Mouse (Mus musculus) heart, adult 9 months (tissue): ENCODE measurements at regions not wholly inside any gene's neighbourhood (a gene's known extent, or its start where the extent isn't known, plus 50 kb on each side); places are given as distances from the start of the nearest gene placed in this dataset.

Source experiments
- DNase-seq, 2 experiments: peaks; one replicate each; pipeline ENCODE4 v3.0.0; 2022; ENCODE audit warnings: low spot score in 2 of 2

DNA sequence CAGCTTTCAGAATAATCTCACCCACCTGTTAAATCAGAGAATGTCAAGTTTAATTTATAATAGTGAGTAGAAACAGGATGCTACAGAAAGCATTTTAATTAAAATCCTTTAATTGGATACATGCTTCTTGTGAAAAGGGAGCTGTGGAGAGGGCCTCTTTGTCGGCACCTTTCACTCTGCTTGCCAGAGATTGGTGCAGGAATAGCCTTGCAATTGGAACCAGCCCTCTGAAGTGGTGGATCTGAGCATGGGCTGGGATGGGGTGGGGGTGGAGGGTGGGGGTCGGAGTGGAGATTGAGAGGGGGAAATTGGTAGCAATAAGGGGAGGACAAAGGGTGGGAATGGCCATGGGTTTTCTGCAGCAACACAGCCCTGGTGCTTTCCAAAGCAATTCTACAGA is 207.2 kb downstream of the Tbx15 start:
- no peak for DNase-seq

DNA sequence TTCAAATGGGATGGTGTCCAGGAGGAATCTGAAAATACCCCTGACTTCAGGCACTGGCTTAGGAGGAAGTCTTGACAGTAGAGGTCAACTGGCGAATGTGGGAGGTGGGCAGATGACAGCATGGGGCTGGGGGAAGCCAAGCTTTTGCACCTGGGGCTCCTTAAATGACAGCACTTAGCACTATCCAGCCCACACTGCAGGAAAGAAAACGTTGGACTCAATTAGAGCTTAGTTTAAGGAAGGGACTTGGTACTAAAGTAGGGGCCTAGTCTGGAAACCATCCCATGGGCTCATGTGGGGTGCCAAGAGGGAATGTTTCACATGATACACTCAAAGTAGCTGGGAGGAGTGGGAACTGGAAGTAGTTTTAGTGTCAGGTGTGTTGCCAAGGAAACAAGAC is 207.6 kb downstream of the Tbx15 start:
- no peak for DNase-seq

DNA sequence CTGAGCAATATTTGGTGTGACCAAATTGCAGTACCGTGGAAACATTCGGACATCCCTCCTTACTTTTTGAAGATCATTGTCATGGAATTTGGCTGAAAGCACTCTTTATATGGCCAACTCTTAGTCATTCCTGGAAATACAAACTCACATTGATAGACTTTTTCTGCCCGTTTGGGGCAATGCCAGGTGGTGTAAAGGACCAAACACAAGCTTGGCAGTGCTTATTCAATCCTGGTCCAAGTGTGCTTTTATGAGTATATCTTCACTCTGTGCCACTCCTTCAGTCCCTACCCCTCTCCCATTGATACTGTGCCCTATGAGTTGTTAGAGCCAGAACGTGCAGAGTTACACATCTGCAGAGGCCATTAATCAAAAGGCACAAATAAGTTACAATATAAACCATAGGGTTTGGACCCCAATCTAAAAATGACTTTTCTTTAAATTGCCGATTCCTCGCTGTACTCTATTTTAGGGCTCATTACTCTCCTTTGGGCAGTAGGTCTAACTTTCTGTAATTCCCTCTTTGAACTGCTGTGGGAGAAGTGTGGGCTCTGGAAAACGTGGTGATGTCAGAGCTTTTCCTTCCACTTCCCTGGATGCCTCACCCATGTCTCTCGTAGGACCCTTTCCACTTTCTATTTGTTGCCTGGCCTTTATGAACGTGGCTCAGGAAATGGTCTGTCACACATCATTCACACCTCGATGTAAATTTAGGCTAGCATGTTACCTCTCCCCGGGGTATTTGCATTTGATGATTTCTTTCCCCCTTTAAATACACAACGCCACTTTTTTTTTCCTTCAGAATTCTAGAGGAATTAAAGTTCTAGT is 219.1 kb downstream of the Tbx15 start:
- no peak for DNase-seq

DNA sequence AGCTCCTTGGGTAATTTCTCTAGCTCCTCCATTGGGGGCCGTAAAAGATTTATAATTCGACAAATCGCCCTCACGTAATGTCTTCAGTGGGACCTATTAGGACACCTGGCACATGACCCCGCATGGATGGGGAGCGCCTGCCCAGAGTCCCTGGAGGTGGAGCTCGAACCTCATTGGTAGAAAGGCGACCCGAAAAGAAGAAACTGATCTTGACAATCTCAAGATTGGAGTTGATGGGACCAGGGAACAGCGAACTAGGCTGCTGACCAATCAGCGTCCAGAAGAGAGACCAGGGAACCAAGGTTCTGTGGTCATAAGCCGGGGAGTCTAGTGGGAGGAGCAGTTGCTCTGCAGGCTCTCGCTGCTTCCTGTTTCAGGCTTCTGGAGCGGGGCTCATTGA is 259.8 kb downstream of the Tbx15 start:
- no peak for DNase-seq

DNA sequence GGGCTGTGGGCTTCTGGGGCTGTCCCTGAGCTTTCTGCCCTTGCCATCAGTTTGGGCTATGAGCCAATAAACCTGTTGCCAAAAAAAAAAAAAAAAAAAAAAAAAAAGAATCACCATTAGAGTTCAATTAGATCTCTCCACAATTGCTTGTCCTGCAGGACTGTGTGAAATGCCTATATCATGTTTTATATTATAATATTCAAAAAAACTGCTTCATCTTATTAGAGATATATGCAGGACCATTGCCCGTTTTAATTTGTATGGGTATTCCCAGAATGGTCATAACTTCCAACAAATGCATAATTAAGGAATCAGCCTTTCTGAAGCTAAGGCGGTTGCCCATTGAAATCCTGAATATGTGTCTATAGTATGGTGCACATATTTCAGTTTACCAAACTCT is 264.6 kb downstream of the Tbx15 start:
- no peak for DNase-seq

DNA sequence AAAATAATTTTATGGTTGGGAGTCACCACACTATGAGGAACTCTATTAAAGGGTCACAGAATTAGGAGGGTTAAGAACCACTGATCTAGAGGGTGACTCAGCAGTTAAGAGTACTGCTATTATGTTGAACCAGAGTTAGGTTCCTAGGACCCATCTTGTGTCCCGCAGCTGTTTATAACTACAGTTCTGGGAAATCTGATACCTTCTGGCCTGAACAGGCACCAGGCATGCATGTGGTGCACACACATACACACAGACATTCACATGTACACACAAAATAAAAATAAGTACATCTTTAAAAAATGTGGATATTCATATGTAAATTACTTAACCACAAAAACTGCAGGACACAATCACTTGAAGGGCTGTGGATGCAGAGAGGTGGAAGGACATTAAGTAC is 272.1 kb downstream of the Tbx15 start:
- DNase-seq = no peak

DNA sequence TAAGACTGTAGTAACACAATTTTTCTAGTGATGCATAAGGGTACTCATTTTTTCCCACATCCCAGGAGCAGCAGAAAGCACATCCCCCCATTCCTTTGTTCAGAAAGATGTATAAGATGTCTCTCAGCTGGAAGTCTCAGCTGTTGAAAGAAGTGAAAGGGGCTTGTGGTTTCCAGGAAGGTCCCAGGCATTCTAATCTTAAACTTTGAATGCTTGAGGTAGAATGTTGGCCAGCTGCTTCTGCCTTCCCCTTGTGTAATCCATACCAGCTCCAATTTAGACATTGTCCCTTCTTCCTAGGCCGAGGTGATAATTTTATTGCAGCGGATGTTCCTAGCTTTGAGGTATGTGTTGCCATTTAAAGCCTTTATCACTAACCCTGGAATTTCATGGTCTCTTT is 272.8 kb downstream of the Tbx15 start:
- DNase-seq = no peak

DNA sequence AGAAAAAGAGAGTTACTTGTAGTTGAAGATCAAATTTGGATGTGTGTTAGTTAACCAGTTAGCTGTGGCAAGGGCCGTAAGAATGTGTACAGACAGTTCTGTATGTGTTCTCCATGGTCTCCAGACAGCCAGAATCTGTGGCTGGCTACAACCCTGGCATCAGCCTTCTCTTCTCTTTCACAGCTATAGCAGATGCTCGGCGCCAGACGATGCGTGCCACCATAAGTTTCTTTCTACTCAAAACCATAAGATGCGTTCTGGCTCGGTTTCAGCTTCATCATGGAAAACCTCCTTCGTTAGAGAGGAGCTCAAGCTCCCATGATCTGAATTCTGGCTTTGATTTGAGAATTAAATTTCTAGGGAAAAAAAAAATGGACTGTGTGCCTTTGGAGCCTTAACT is 275.6 kb downstream of the Tbx15 start:
- no peak for DNase-seq

DNA sequence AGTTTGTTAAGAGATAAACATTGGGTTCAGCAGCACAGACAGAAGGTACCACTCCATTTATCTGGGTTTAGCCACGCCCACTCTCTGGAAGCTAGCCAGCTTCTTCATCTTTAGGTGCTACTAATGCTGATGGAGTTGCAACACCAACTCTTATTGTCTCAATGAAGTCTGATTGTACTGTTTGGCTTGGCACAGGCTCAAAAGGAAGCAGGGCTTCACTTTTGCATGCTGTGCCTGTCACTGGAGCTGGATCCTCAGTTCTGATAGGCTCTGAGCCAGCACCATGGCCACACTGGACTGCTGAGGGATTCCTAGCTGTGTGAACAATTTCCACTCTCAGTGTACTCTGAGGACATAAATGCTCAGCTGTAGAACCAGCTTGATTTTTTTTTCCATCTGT is 320.7 kb downstream of the Tbx15 start:
- no peak for DNase-seq

DNA sequence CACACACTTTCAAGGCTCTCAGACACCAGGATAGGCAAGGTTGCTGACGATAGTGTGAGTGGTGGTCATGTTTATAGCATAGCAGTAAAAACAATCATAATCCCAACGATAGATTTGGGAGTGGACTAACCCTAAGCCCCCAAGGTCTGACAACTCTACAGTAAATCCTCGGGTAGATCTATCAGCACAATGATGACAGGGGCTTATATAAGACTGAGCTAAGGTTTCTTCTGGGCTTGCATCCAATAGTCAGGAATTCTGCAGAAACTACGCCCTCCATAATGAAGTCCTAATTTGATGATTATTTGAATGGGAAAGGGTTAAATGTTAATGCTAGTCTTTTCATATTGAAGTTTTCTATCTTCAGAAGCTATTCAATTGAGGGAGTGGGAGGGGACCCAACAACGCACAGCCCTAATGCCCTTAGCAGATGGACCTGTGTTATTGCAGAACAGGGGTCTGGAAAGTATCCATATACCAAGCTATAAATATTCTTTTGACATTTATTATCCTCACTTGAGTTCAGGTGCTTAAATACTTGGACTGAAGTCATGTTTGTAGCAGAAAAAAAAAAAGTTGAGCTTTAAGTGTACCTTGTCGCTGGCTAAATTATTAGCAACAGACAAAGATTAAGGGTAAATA is 311.8 kb upstream of the Spag17 start:
- no peak for DNase-seq

DNA sequence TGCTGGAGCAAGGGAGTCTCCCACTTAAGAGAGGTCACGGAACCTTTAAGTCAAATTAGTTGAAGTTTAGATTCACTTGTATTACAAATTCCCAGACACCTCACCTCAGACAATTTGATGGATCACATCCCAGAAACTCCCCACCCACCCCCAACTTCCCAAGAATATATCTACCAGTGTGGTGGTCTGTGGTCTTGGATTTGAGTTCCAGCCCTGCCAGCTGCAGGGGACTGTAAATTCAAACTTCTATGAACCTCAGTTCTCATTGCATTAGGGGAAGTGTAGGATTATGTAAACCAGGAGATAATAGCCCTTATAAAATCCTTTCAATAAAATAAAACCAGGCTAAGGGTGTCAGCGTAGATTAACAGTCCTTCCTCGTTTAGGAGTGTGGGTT is 311.2 kb upstream of the Spag17 start:
- DNase-seq = no peak

DNA sequence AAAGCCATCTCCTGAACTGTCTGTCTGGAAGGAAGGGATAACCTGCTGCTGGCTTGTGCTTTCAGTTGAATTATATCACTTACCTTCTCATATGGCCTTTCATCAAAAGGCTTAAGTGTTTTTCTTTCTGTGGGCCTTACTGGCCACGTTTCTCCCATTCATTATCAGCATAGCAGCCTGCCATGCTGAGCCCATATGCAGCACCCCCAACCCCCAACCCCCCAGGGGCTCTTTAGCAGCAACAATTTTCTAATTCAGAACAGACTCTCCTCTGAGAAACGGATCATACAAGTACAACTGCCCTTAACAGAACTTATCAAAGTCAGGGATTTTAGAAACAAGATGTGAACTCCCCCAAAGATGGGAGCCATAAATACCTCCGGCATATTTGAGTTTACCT is 282.5 kb upstream of the Spag17 start:
- DNase-seq = no peak

DNA sequence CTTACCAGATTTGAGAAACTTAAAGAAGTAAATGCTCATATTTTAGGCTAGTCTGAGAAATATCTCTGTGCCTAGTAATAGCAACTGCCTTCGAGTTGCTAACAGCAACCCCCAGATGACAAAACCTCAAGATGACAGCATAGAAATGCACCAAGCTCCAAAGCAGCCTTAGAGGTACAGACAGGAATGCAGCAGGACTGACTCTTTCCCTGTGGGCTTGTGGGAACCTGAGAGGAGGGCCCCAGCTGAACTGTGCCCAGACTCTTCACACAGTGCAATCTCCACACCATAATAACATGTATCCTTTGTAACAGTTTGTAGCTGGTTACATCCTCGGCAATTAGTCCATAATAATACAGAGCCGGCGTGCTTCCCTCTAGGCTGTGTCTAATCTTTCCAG is 252.9 kb upstream of the Spag17 start:
- no peak for DNase-seq

DNA sequence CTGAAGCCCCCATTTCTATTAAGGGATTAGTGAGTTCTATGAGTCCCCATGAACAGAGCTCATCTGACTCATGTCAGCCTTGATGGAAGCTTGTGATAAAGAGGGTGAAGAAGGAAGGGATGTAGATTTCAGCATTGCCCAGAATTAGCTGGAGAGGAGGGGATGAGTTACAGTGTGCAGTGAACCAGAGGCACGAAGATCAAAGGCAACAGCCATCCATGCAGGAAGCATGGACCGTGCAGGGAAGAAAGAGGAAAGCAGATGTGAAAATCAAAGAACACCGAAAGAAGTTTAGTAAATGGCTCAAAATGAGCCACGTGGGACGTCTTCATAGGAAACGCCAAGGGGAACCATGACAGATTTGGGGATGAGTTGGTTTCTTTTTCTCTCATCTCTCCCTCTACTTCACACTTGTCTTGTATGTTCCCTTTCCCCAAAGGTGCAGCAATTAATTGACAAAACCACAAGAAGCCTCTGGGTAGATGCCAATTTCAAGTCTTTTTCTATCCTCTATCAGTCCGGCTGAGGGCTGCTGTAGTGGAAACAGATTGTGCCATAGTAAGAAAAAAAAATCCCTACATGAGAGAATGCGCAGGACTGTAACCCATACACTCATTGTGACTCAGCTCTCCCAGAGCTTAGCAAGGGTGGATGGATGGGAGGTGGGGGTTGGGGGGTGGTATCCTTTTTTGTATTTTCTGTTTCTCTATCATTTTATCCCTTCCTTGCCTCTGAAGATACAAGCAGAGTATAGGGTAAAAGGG is 243.7 kb upstream of the Spag17 start:
- DNase-seq = no peak

DNA sequence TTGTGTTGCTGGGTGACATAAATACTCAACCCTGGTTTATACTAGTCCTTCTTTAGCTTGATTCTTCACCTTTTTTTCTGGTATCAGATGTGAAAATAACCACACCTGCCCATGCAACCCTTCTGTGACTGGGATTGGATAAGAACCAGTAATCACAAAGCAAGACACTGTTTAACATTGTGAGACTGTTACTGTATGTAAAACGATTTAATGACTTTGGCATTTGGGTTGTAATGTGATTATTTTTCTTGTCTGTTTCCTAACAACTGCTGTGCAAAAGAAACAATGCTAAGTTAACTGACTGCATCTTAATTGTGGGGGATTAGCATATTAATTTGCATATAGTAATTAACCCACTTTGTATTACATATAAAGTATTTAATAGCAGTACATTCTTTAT is 240.3 kb upstream of the Spag17 start:
- no peak for DNase-seq

DNA sequence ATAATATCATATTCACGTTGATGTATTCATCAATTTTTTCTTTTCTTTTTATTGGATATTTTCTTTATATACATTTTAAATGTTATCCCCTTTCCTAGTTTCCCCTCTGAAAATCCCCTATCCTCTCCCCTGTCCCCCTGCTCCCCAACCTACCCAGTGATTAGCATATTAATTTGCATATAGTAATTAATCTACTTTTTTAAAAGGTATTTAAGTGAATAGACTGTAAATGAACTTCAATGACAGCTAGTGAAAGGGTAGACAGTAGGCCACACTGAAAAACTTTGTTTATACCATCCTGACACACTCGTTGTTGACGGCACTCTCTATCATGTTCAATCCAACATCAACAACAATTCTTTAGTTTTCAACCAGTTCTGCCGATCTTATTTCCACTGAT is 239.9 kb upstream of the Spag17 start:
- no peak for DNase-seq

DNA sequence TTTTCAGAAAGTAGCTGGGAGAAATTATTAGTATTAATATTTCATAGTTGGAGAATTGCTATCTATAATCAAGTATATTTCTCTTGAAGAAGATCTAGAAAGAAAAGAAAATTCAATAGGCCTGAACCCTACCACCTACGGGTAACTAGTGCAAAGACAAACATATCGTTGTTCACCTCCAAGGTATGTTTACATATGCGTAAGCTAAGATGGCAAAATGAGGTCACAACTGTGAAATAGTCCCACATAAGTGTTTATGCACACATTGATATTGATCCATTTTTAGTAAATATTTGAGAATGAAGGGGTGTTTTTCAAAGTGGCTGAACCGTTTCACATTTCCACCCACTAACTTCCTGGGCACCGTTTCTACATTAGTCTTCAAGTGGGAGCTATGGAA is 227.6 kb upstream of the Spag17 start:
- no peak for DNase-seq

DNA sequence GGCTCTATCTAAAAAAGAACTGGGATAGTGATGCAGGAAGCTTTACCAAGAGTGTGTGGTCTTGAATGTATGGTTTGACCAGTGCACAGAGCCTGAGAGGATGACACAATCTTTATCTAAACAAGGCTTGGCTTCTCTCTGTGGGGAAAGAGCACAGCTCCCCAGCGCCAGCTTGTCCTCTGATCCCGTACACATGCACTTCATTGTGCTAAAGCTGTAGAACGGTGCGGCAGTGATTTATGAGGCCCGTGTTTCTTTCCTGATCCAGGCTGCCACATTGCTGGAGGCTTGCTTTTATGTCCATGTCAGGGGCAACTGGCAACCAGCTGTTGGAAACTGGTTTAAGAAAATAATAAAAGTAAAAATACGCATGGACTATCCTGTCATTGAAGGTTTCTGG is 221.4 kb upstream of the Spag17 start:
- DNase-seq = no peak

DNA sequence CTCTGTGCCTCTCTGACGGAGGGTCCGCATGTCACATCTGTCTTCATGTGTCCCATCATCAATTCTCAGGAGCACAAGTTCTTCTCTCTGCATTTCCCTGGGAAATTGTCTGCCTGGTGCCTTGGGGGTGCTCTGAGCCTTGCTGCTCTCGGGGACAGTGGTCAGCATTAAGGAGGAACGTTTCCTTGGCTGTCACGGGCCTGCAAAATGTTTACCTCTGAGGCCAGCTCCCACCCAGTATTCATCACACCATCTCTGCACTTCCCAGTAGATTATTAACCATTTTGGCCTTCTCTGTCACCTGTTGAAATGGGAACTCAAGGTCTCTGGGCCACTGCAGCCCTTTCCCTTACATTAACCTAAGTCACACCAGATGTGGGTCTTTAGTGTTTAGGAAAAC is 219.8 kb upstream of the Spag17 start:
- DNase-seq = no peak

DNA sequence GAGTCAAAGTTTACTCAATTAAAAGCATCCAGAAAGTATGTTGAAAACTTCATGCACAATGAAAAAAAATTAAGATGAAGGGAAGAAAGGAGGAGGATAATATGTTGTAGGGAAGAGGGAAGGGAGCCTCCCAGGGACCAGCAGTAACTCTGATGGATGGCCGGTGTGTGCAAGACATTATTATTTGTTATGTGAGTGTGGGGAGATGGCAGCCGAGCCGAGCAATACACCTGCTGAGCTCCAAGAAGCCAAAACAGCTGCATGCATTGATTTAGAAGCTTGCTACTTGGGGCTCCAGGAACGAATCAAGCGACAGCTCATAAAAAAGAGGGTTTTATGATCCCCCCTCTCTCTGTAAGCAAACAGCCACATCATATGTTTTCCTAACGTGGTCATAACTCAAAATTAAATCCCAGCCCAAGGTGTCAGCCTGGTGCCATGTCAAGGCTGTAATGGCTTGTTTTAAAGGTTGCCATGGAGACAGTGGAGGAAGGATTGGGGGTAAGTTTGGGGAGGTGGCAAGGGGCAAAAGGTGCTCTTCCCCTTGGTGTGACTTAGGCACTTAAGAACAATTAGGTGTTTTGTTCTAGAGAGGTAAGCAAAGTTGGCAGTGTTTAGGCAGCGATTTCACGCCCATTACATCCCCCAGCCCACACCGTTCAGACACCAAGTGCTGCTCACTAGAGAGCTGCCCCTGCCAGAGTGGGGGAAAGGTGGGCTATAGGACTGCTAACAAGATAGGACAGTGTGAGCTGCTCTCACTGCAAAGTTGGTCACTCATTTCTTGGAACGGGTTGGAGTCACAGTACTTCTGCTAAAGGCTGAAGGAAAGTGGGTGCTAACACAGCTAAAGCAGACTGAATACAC is 219.1 kb upstream of the Spag17 start:
- DNase-seq = no peak

DNA sequence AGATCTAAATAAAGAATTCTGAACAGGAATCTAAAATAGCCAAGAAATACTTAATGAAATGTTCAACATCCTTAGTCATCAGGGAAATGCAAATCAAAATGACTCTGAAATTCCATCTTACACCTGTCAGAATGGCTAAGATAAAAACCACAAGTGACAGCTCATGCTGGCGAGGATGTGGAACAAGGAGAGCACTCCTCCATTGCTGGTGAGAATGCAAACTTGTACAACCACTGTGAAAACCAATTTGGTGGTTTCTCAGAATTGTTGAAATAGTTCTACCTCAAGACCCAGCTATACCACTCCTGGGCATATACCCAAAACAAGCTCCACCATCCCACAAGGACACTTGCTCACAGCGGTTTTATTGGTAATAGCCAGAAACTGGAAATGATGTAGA is 211.1 kb upstream of the Spag17 start:
- no peak for DNase-seq

DNA sequence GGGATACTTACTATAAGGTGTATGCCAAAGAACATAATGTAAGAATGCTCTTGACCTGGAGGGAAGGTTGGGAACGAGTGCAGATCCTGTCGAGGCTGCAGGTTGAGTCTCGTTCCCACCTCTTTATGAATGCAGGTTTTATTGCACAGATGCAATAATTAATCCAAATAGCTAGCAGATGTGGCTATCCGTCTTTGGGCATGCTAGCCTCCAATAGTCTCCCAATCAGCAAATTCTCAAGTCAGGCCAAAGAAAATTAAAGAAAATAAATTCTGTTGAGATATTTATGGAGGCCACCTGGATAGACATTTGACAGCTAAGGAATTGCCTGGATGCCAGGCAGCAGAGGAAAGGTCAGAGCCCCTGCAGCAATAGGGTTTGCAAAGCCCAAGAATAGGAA is 175.7 kb upstream of the Spag17 start:
- no peak for DNase-seq
